Mouse (Mus musculus): Measurements from ENCODE around the gene Zc3h7b. TPM values are rescaled to one million over a fixed set of nuclear protein-coding genes. Genes with fewer than 3 reads are reported as not detected.

Zc3h7b gene
- polyA plus RNA-seq, 1 experiment from 2014 or later: 26.5 TPM

DNA sequence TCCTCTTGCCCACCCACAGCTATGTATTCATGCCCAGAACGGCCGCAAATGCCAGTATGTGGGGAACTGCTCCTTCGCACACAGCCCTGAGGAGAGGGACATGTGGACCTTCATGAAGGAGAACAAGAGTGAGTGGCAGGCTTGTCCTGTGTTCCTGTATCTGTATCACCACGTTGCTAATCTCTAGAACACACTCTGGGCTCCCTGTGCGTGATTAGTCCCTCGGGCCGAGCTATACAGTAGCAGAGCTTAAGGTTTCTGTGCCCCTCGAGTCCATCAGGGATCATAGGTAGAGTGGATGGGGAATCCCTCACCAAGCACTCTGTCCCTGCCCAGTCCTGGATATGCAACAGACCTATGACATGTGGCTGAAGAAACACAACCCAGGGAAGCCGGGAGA lies 47.6 kb downstream of the Zc3h7b start:
- Histone ChIP-seq H3K4me2 (ENCODE audit: low read length) (no peak overlapping the region), H3K4me1 (replicated peaks; ENCODE audit: insufficient read depth, low read length) (no peaks in the 10 kb centered on the region), H3K36me3 (ENCODE audit: insufficient read depth, low read length) (peaks cover 34% of the 10 kb centered on the region), H3K27me3 (ENCODE audit: insufficient read depth, low read length) (no peaks in the 10 kb centered on the region), H3K27ac (no peak overlapping the region), H3K9ac (ENCODE audit: low read depth, low read length) (no peak overlapping the region), H3K4me3 (replicated peaks; ENCODE audit: low read depth, low read length) (no peak overlapping the region), H3K9me3 (replicated peaks; ENCODE audit: low read length) (no peaks in the 10 kb centered on the region)
- ATAC-seq (replicated peaks; ENCODE audit: low FRiP score, low read depth) (no peak), DNase-seq (ENCODE audit: low spot score) (no peak)
- 90% methylated on average over 9 of the region's 9 CpGs for WGBS
- no peak for TF ChIP-seq CTCF (IDR thresholded peaks at IDR 0.05; ENCODE audit: low read depth)

DNA sequence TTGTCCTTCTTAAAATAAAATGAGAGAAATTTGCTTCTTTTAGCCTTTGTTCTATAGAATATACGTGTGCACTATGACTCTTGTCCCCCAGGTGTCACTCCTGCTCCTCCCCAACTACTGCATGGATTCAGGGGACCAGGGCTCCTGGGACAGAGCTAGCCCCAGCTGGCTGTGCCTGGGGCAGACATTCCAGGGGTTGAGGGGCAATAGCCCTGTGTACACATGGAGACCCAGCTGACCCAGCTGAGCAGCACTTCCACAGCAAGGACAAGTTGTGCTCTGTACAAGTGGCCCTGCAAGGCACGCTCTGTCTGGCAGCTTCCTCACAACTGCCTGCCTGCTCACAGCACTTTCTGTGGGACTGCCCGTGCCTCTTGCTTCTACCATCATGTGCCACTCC lies 51.4 kb downstream of the Zc3h7b start:
- no peaks in the 10 kb centered on the region for H3K4me1 ChIP-seq (replicated peaks; ENCODE audit: insufficient read depth, low read length)
- no peaks in the 10 kb centered on the region for H3K27me3 ChIP-seq (ENCODE audit: insufficient read depth, low read length)
- no peak overlapping the region; the same call in 1 of the 2 replicates for H3K27ac ChIP-seq
- H3K36me3 ChIP-seq (ENCODE audit: insufficient read depth, low read length): peaks cover 22% of the 10 kb centered on the region
- no peaks in the 10 kb centered on the region for H3K9me3 ChIP-seq (replicated peaks; ENCODE audit: low read length)
- 73% methylated on average over 3 of the region's 3 CpGs for WGBS
- no peak overlapping the region for H3K9ac ChIP-seq (ENCODE audit: low read depth, low read length)
- H3K4me2 ChIP-seq (ENCODE audit: low read length): no peak overlapping the region
- peak; percentile 63 for TF ChIP-seq CTCF (IDR thresholded peaks at IDR 0.05; ENCODE audit: low read depth)
- peak; percentile 46 for DNase-seq (ENCODE audit: low spot score)
- ATAC-seq (replicated peaks; ENCODE audit: low FRiP score, low read depth): peak; percentile 57
- no peak overlapping the region for H3K4me3 ChIP-seq (replicated peaks; ENCODE audit: low read depth, low read length)

DNA sequence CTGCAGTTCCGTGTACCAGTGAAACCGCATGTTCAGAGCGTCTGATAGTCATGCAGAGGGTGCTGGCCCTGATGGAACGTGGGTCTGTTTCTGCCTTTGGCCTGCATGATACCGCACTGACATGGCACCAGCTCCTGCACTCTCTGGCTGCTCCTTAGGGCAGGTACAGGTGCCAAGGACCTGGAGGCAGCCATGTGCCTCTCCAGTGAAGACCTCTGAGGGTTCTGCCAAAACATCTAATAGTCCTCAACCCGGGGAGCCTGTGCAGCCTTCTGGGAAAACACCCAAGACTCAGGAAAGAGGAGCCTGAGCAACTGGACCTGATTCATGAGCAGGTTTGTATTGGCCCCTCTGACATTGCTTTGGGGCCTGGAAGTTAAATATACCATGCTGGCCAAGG lies 53.0 kb downstream of the Zc3h7b start:
- no peak for ATAC-seq (replicated peaks; ENCODE audit: low FRiP score, low read depth)
- WGBS: 84% methylated on average over 6 of the region's 6 CpGs

DNA sequence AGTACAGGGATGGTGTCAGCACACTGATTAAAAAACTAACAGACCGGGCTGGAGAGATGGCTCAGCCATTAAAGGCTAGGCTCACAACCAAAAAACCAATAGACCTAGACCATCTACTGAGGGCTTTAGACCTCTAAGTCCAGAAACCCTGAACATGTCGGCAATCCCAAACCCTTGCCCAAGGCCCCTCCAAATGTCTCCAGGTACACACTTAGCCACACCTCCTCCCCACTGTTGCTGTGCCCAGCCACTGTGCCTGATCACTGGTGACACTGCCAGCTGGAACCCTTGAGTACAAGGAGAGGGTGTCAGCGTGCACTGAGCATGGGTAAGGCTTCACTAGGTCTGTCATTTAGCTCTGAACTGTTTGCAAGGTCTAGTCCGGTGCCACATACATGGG lies 53.6 kb downstream of the Zc3h7b start:
- H3K9ac ChIP-seq (ENCODE audit: low read depth, low read length): no peak overlapping the region
- ATAC-seq (replicated peaks; ENCODE audit: low FRiP score, low read depth): no peak
- WGBS: 81% methylated on average over 4 of the region's 4 CpGs
- peaks cover 9% of the 10 kb centered on the region; the same call in 1 of the 2 replicates for H3K4me1 ChIP-seq (replicated peaks; ENCODE audit: insufficient read depth, low read length)
- H3K4me2 ChIP-seq (ENCODE audit: low read length): no peak overlapping the region
- no peak for TF ChIP-seq CTCF (IDR thresholded peaks at IDR 0.05; ENCODE audit: low read depth)
- no peak overlapping the region; the same call in 1 of the 2 replicates for H3K27ac ChIP-seq
- peaks cover 4% of the 10 kb centered on the region; the same call in 1 of the 2 replicates for H3K36me3 ChIP-seq (ENCODE audit: insufficient read depth, low read length)
- no peak for DNase-seq (ENCODE audit: low spot score)
- H3K4me3 ChIP-seq (replicated peaks; ENCODE audit: low read depth, low read length): no peak overlapping the region
- no peaks in the 10 kb centered on the region for H3K27me3 ChIP-seq (ENCODE audit: insufficient read depth, low read length)
- H3K9me3 ChIP-seq (replicated peaks; ENCODE audit: low read length): no peaks in the 10 kb centered on the region

More for the DNA sequence above, 53.0 kb downstream of the Zc3h7b start:
- Histone ChIP-seq H3K4me3 (replicated peaks; ENCODE audit: low read depth, low read length) (no peak overlapping the region), H3K27me3 (ENCODE audit: insufficient read depth, low read length) (no peaks in the 10 kb centered on the region), H3K9me3 (replicated peaks; ENCODE audit: low read length) (no peaks in the 10 kb centered on the region), H3K9ac (ENCODE audit: low read depth, low read length) (no peak overlapping the region), H3K36me3 (ENCODE audit: insufficient read depth, low read length) (peaks cover 6% of the 10 kb centered on the region), H3K4me1 (replicated peaks; ENCODE audit: insufficient read depth, low read length) (peaks cover 5% of the 10 kb centered on the region; the same call in 1 of the 2 replicates), H3K4me2 (ENCODE audit: low read length) (no peak overlapping the region), H3K27ac (no peak overlapping the region)
- DNase-seq (ENCODE audit: low spot score): no peak
- TF ChIP-seq CTCF (IDR thresholded peaks at IDR 0.05; ENCODE audit: low read depth): no peak

DNA sequence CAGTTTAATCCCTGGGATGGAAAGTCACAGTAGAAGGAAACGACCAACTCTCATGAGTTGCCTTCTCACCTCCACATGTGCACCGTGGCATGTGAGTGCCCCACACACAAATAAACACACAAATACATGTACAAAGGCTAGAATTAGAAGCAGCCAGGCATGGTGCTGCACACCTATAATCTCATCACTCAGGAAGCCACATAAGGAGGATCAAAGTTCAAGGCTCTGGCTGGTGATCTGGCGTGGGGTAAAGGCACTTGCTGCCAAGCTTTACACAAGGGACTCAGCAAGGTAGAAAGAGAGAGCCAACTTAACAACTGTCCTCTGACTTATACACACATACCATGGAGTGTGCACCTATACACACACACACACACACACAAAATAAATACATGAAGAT lies 55.5 kb downstream of the Zc3h7b start:
- Histone ChIP-seq H3K9me3 (replicated peaks; ENCODE audit: low read length) (no peaks in the 10 kb centered on the region), H3K27me3 (ENCODE audit: insufficient read depth, low read length) (no peaks in the 10 kb centered on the region), H3K27ac (no peak overlapping the region), H3K9ac (ENCODE audit: low read depth, low read length) (no peak overlapping the region), H3K4me3 (replicated peaks; ENCODE audit: low read depth, low read length) (no peak overlapping the region), H3K4me1 (replicated peaks; ENCODE audit: insufficient read depth, low read length) (peaks cover 27% of the 10 kb centered on the region), H3K36me3 (ENCODE audit: insufficient read depth, low read length) (no peaks in the 10 kb centered on the region), H3K4me2 (ENCODE audit: low read length) (no peak overlapping the region)
- 48% methylated on average over 3 of the region's 3 CpGs for WGBS
- no peak for ATAC-seq (replicated peaks; ENCODE audit: low FRiP score, low read depth)
- TF ChIP-seq CTCF (IDR thresholded peaks at IDR 0.05; ENCODE audit: low read depth): no peak
- no peak for DNase-seq (ENCODE audit: low spot score)

DNA sequence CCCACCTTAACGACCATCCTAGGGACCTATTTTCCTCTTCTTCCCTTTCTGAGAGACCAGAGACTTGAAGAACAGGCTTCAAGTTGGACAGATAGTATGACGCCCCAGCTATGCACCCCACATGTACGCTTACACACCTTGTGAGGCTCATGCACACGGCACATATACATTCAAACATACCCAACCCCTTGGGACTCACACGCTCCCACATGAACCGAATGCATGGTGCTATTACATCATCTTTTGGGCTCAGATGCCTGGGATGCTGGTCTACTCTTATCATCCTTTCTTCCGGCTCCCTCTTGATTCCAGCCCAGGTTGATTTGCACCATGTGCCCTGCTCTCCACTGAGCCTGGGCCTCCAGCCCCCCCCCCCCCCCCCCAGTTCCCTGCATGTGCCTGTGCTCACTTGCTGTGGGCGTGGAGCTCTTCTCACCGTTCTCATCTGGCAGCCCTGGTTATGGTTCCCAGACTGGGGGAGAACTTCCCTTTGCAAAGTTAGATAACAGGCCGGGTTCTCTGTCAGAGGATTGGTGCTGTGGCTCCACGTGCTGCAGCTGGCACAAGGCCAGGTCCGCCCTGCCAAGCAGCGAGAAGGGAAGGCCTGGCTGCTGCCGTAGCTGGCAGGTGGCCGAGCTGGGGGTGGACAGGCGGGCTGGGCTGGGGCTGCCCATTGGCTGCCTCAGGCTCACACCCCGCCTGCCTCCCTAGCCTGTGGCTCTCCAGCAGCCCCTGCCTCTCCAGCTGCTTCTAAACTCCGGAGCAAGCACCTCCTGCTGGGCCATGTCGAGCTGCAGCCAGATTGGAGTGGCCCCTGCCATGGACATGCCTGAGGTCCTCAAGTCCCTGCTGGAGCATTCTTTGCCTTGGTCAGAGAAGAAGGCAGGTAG lies 57.4 kb downstream of the Zc3h7b start, which contains the start of gene Tef:
Tef (plus strand) TSS at position 421 of the 890 bp plus-strand sequence.
- H3K4me3 ChIP-seq (replicated peaks; ENCODE audit: low read depth, low read length): peak within 1 kb of the TSS; percentile 18
- no peaks in the 10 kb centered on the region for H3K27me3 ChIP-seq (ENCODE audit: insufficient read depth, low read length)
- H3K9ac ChIP-seq (ENCODE audit: low read depth, low read length): peak within 1 kb of the TSS; percentile 51
- peak within 1 kb of the TSS; percentile 33; the same call in 1 of the 2 replicates for H3K27ac ChIP-seq
- H3K4me1 ChIP-seq (replicated peaks; ENCODE audit: insufficient read depth, low read length): peaks cover 39% of the 10 kb centered on the region
- no peaks in the 10 kb centered on the region for H3K9me3 ChIP-seq (replicated peaks; ENCODE audit: low read length)
- H3K4me2 ChIP-seq (ENCODE audit: low read length): peak within 1 kb of the TSS; percentile 46
- ATAC-seq (replicated peaks; ENCODE audit: low FRiP score, low read depth) (peak; percentile 97), DNase-seq (ENCODE audit: low spot score) (peak; percentile 99)
- WGBS: 20% methylated on average over 19 of the region's 19 CpGs
- no peaks in the 10 kb centered on the region for H3K36me3 ChIP-seq (ENCODE audit: insufficient read depth, low read length)
- TF ChIP-seq CTCF (IDR thresholded peaks at IDR 0.05; ENCODE audit: low read depth): peak; percentile 63
